Mouse (Mus musculus) MEL (cell line): ENCODE measurements around the gene Olfr891.
"Not testable (repeated sequence)": the region's sequence is repeated elsewhere in the genome, so short reads cannot be mapped to it uniquely, and the experiment has no call there.

ENCODE experiments used
- CTCF ChIP-seq, 3 experiments: IDR thresholded peaks in 2 of 3; conservative IDR thresholded peaks in 1 of 3; 2 replicates each; pipeline ENCODE4 v1.5.1; 2011 to 2012; ENCODE audit warnings: low read length in 3 of 3, low read depth in 2 of 3, mild to moderate bottlenecking in 2 of 3, improper control_type of control experiment in 1 of 3, inconsistent platforms in 1 of 3, mixed read lengths in 1 of 3, moderate library complexity in 1 of 3; ENCODE audit not compliant: control insufficient read depth in 1 of 3, insufficient read depth in 1 of 3, poor library complexity in 1 of 3, severe bottlenecking in 1 of 3
- E2F4 ChIP-seq: IDR thresholded peaks from 2 replicates; pipeline ENCODE4 v1.6.1; 2011; ENCODE audit warnings: low read depth, low read length, improper control_type of control experiment, borderline replicate concordance
- EP300 ChIP-seq, 2 experiments: IDR thresholded peaks; 2 replicates each; pipeline ENCODE4 v1.6.1; 2011; ENCODE audit warnings: improper control_type of control experiment in 2 of 2, low read length in 2 of 2, low read depth in 1 of 2, mild to moderate bottlenecking in 1 of 2
- KAT2A ChIP-seq: conservative IDR thresholded peaks from 2 replicates; pipeline ENCODE4 v1.6.1; 2012; ENCODE audit warnings: low read depth, low read length, improper control_type of control experiment, inconsistent platforms
- MAX ChIP-seq: IDR thresholded peaks from 2 replicates; pipeline ENCODE4 v1.6.1; 2011; ENCODE audit warnings: low read length, improper control_type of control experiment
- MXI1 ChIP-seq: IDR thresholded peaks from 2 replicates; pipeline ENCODE4 v1.6.1; 2011; ENCODE audit warnings: mild to moderate bottlenecking, low read depth, low read length, improper control_type of control experiment
- MYB ChIP-seq: IDR thresholded peaks from 2 replicates; pipeline ENCODE4 v1.6.1; 2011; ENCODE audit warnings: mild to moderate bottlenecking, low read depth, low read length, improper control_type of control experiment
- NELFE ChIP-seq: IDR thresholded peaks from 2 replicates; pipeline ENCODE4 v1.6.1; 2011; ENCODE audit warnings: low read depth, low read length, improper control_type of control experiment
- POLR2A ChIP-seq, 2 experiments: IDR thresholded peaks; 2 replicates each; pipeline ENCODE4 v1.6.1; 2011 to 2012; ENCODE audit warnings: low read length in 2 of 2, mild to moderate bottlenecking in 2 of 2, control low read depth in 1 of 2, improper control_type of control experiment in 1 of 2, low read depth in 1 of 2, moderate library complexity in 1 of 2; ENCODE audit not compliant: control insufficient read depth in 1 of 2, insufficient read depth in 1 of 2, poor library complexity in 1 of 2
- RAD21 ChIP-seq: IDR thresholded peaks from 2 replicates; pipeline ENCODE4 v1.6.1; 2011; ENCODE audit warnings: mild to moderate bottlenecking, low read depth, low read length, improper control_type of control experiment
- TCF12 ChIP-seq: IDR thresholded peaks from 2 replicates; pipeline ENCODE4 v1.6.1; 2014; ENCODE audit warnings: low read depth, mild to moderate bottlenecking, inconsistent platforms, low read length, improper control_type of control experiment, moderate library complexity
- ZMIZ1 ChIP-seq: IDR thresholded peaks from 2 replicates; pipeline ENCODE4 v1.6.1; 2012; ENCODE audit warnings: low read depth, mild to moderate bottlenecking, inconsistent platforms, low read length, improper control_type of control experiment, moderate library complexity

DNA sequence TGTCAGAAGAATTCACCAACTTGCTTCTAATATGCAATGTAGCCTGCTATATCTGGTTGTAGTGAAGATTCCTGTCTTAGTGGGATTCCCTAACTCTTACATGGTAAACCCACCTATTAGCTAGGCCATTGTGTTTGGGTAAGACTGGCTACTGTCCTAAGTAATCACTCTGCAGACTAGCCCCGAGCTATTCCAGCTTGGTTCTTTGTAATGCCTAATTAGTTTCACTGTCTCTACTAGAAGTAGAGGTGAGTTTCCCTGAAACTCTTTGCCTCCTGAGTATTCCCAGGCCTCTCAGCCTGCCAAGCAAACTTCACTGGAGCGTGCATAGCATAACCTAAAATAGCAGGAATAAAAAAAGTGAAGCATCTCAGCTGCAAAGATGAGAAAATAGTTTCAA lies 12.3 kb downstream of the Olfr891 start:
- not testable (repeated sequence) for TF ChIP-seq MXI1; EP300 (IDR thresholded peaks at IDR 0.05; ENCODE audit: low read depth in 1 of 2, low read length in 2 of 2); ZMIZ1; CTCF (IDR thresholded peaks at IDR 0.05 in 2 of 3, conservative IDR thresholded peaks at IDR 0.05 in 1 of 3; ENCODE audit: control insufficient read depth in 1 of 3, insufficient read depth in 1 of 3, low read depth in 2 of 3, low read length in 3 of 3, poor library complexity in 1 of 3, severe bottlenecking in 1 of 3); E2F4; MAX; TCF12; POLR2A (IDR thresholded peaks at IDR 0.05; ENCODE audit: control insufficient read depth in 1 of 2, insufficient read depth in 1 of 2, low read depth in 1 of 2, low read length in 2 of 2, poor library complexity in 1 of 2); KAT2A; RAD21; MYB; NELFE
